Mouse (Mus musculus): Measurements from ENCODE around the gene Pknox2. TPM values are rescaled to one million over a fixed set of nuclear protein-coding genes. Genes with fewer than 3 reads are reported as not detected.

Pknox2 gene
- total RNA-seq, 2 experiments from 2014 or later, result 2.0 to 3.5 TPM

DNA sequence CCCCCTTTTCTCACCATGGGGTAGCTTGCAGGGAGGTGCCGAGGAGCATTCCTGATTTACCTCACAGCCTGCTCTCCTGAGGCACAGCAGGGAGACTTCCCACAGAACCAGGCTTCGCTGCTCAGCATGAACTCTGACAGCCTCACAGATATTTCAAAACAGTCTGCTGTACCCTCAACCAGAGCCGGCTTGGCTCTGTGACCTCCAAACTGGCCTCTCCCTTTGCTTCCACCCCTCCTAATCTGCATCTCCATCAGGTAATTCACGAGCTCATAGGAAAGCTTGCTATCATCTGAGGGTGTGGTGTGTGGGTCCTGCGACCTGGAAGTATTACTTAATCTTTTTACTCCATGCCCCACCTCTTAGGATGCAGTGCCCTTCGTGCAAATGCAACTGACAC, 142.5 kb downstream of the Pknox2 start:
- no peak for DNase-seq (ENCODE audit: low spot score in 2 of 2)

DNA sequence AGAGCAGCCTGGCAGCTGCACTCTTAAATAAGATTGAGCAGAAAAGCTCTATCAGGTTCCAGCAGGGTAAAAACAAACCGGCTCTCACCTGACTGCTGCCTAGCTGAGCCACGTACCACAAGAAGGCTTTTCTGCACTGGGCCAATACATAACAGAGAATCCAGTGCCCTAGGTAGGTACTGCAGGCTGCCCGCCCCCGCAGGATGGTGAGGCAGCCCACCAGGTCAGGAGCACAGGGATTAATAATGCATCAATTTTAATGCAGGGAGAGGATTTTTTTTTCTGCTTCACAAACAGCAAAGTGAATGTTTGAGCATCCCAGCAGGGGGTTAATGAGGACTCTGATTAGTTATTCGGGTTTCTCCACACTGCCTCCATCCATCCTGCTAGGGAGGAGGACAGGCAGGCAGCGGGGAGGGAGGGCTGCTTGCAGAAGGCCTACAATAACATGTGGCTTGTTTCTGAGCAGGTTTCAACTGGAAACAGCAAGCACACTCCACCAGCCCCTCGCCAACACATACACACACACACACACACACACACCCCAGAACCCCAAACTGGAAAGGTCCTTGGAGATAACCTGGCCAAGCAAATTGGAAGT, 145.2 kb downstream of the Pknox2 start:
- DNase-seq (ENCODE audit: low spot score in 2 of 2), result no peak

DNA sequence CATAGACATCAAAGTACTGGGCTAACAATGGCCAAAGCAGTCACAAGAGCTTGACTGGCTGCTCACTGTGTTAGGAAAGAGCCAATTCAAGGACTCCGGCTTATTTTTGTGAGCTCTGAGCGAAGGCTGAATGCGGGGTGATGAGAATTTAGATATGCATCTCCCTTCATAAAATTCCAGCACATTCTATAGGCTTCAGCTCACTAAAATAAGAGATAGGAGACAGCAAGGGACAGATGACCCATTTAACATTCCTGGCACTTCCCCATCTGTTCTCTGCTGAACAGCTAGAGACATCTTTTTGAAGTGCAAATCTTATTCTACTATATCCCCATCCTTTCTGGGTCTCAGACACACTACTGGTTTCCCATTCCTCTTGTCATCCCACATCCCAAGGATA, 147.8 kb downstream of the Pknox2 start:
- no peak for DNase-seq (ENCODE audit: low spot score in 2 of 2)

DNA sequence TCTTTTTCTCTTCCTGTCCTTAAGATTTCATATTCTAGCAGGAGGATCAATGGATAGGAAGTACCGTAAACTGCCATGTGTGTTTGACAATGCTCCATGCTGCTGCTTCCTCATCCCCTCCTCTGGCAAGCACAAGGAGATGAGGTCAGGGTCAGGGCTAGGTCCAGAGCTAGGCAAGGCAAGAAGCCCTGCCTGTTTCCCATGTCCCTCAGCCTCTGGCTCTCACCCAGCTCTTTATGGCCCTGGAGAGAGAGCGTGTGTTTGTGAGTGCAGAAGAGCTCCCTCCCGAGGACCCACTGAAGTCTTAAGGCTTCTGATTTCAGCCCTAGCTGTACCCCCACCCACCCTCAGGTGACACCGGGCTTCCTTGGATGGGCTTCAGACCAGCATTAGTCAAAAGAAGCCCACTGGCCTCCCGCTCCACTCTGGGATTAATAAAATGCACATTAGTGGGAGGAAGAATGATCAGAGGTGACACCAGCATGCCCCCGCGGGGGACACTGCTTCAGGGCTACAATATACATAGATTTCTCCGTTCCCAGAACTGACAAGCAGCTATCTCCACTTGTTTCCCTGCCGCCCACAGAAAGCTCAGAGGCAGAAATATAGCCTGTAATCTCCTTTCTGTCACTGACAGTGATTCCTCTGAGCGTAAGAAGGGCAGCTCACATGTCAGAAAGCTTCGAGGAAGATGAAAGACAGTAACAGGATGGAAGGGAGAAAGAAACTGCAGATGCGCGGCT, 156.4 kb downstream of the Pknox2 start:
- no peak for DNase-seq (ENCODE audit: low spot score in 2 of 2)

DNA sequence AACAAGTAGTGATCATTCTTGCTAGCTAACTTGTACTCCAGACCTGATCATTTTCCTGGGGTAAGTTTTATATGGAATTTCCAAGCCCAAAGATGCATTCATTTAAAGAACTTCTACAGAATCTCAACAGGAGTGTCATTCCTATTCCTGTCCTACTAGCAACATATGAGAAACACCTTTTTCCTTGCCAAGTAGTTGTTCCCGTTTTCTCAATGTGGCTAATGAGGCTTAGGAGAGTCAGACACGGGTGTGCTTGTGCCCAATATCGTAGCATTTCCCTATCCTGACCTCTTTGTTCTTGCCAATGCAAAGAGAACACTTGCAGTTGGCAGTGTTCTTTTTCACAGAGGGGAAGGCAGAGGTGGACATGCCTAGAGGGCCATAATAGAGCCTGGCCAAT, 157.2 kb downstream of the Pknox2 start:
- DNase-seq (ENCODE audit: low spot score in 2 of 2), result no peak

DNA sequence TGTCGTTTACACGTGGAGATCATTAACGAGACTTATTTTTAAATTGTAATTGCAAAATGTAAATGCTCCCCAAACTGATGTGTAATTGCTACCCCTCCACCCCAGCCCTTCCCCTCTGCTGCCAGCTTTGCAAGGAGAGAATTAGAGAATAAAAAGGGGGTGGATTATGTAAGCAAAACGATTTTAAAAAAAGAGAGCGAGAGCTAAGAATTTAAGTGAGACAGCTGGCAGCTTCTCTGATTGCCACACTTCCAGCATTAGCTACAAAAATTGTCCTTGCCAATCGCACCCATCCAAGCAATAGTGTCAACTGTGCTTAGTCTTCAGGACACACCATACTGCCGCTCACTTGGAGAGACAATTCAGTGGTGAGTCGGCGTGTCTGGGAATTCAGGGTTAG, 162.0 kb downstream of the Pknox2 start:
- no peak for DNase-seq (ENCODE audit: low spot score in 2 of 2)

DNA sequence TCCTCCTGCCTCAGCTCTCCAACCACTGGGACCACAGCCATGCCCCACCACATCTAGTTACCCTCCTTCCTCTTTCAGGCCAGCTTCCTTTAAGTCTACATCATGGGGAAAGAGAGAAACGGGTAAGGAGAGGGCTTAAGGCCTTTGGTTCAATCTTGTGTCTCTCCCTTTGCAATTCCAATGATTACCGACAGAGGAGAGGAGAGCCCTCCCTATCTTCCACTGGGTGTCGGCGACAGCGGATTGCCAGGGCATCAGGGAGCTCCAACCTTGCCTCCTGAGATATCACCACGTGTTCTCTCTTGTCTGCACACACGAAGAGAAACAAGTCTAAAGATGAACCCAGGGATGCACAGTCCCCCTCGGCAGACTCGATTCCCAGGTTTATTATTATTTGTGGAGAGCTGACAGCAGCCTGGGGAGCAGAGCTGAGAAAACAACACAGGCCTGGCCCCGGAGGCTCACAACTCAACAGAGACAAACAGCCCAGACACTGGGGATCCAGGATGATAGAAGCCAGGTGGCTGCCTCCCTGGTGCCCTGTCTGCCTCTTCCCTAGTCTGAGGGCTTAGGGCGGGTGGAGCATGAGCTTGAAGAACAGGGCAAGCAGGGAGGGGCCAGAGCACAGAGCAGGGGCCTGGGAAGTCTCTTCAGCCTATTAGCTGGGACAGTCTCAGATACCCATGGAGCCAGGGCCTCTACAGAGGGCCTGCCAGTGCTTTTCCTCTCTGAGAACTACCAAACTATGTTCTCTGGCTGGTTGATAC, 170.4 kb downstream of the Pknox2 start:
- no peak for DNase-seq (ENCODE audit: low spot score in 2 of 2)

DNA sequence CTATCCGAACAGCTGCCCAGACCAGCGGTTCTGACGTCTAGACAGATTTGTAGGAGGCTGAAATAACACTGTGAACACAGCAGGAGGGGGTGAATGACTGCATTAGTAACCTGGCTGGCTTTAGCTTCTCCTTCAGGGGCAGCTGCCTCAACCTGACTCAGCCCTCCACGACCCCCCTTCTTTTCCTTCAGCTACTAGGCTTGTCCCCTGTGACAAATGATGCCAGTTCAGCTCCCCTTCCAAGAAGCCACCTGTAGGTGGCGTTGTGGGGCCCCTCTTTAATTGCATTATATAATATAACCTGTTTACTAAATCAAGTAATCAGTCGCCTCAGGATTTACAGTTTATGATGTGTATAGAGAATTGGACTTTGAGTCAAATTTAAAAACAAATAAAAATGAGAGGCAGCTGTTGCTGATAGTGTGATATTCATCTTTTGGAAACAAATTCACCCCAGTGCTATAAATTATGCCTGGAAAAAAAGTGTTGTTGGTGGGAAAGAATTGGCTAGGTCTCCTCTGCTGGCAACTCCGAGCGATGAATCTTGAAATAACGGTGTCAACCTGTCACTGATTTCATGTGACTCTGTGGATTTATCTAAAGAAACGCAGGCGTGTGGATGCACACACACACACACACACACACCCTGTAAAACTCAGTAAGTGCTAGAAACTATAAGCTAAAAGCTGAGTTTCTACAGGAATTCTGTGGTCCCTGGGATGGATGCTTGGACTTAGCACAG, 173.6 kb downstream of the Pknox2 start:
- DNase-seq (ENCODE audit: low spot score in 2 of 2), result no peak

DNA sequence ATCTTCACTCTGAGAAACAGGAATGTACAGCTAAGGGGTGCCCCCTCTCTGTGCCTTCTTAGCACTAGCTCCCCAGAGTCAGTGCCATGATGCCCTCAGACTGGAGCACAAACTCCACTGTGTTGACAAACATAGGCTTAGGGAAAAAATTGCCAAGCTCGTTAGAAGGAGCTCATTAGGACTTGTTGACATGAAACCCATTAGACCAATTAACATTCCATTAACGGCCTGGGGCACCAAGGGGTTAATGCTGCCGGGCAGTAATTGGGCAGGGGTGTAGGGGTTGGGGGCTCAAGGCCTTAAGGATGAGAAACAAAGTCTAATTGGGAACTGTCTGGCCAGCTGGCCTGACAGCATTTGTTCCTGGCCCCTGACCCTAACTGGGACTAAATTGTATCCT, 175.1 kb downstream of the Pknox2 start:
- DNase-seq (ENCODE audit: low spot score in 2 of 2), result no peak

DNA sequence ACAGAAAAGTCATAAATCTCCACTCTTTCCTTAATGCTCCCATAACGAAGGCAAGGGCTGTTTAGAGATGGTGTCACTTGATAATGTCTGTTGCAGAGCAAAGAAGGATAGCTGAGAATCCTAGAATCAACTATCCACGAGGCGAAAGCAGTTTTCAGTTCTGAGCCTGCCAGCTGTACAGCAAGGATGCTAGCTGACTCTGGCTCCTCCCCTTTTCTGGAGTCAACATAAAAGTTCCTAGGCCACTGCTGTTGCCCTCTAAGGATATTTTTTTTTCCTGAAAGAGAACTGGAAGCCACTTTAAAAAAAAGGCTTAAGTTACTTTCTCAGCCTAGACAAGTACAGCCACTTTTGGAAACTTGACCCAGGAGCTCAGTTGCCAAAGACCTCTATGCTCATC, 176.1 kb downstream of the Pknox2 start:
- DNase-seq (ENCODE audit: low spot score in 2 of 2), result no peak

DNA sequence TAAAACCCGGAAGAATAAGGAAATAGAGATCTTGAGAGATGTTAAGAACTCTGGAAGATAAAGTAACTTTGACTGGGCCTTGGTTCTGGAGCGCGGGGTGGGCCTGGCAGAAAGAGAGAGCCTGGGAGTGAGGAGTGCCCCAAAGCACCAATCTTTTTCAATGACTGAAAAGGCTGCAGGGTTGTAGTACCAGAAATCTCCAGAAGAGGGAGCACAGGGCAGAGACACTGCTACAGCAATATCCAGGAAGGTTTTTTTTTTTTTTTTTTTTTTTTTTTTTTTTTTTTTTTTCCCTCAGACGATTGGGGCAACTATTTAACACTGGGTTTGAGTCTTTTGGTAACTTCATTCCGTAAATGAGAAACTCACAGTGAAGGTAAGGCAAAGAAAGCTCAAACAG, 176.6 kb downstream of the Pknox2 start:
- peak; percentile 70 to 77 for DNase-seq (ENCODE audit: low spot score in 2 of 2)

DNA sequence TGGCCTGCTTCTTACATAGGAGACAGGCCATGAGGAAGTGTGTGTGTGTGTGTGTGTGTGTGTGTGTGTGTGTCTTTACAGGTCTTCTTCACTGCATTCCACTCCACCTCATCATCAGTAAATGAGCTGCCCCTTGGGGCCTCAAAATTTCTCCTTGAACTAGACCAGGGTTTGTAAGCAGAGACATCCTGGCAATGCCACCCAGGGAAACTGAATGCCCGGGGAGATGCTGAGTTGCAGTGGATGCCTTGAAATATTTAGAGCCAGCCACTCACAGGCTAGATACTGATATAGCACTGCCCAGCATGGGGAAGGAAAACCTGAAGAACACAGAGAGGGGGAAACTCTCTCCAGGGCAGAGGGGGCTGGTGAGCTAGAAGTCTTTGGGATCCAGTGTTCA, 178.1 kb downstream of the Pknox2 start:
- DNase-seq (ENCODE audit: low spot score in 2 of 2), result no peak

DNA sequence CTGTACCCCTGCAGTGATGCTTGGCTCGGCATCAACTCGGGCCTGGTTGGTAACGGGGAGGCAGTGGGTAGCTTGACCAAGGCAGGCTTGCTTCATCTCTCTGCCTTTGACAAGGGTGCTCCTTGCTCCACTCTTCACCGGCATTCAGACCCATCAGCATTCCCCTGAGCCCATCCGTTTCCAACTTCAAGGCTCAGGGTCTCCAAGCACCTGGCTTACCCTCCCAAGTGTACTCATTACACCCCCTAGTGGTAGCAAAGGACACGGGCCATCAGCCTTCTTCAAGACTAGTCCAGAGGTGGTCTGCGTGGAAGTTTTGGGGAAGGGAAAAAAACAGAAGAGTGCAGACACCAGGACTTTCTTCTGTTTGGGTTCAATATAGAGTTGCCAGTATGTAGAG, 178.5 kb downstream of the Pknox2 start:
- DNase-seq (ENCODE audit: low spot score in 2 of 2), result peak in 1 of 2 experiments; percentile 22

DNA sequence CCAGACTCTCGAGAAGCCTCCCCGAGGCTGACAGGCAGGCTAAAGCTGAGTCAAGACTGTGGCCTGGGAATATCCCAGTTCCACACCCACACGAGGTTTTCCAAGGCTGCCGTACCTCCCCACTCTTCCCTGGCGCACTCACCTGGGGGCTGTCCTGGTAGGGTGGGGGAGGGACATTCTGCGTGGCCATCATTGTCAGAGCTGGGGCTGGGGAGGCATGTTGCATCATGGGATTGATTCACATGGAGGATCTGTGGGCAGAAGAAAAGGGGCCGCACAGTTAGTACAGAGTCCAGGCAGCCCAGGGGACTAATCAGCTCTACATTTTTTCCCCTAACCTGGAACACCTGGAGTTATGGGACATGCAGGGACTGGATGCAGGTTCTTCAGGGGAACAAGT, 179.0 kb downstream of the Pknox2 start:
- no peak for DNase-seq (ENCODE audit: low spot score in 2 of 2)

DNA sequence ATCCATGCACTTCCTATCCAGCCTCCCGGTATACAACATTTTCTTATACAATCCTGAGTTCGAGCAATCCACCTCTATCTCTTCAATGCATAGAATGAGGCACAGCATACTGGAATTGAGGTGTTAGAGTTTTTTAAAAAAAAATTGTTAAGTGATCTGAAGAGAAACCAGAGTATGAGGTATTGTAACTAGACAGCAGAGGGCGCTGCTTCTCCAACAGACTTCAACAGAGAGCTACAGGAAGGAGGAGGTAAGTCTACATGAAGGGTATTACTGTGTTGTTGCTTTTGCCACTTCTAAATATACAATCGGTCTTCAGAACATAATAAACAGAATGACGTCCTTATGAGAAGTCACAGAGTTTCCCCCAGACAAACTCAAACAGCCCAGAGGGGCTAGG, 181.5 kb downstream of the Pknox2 start:
- no peak for DNase-seq (ENCODE audit: low spot score in 2 of 2)

DNA sequence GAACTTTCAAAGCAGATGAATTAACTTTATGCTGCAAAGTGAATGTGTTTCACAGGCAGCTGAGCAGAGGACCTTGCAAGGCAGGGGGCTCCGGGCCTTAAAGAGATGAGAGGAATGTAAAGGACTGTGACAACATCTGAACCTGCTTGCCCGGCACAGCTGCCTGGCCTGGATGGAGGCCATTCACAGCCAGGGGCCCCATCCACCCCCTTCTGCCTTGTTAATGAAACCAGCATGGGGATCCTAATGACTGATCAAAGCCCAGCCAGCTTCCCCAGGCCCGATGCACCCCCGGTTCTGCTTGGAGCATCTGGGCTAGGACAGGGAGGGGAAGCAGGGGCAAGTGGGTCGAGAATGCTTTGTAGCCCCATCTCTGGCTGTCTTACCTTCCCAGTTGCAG, 183.0 kb downstream of the Pknox2 start:
- no peak for DNase-seq (ENCODE audit: low spot score in 2 of 2)

DNA sequence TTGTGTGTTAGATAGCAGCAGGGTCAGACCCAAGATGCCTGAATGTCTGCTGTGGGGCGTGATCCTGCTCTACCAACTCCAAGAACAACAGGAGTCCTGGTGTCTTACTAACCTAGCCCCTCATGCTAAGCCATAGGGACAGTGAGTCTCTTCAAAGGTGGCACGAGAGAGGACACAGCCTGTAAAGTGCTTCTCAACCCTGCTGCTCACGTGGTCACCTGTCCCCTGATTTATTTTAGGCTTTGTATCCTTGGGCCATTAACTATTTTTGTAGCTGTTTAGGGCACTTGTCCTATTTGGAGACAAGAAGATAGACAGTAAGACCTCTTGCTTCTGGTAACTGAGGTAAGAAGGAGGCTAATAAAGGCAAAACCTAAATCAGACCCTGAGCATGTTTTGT, 183.7 kb downstream of the Pknox2 start:
- no peak for DNase-seq (ENCODE audit: low spot score in 2 of 2)

DNA sequence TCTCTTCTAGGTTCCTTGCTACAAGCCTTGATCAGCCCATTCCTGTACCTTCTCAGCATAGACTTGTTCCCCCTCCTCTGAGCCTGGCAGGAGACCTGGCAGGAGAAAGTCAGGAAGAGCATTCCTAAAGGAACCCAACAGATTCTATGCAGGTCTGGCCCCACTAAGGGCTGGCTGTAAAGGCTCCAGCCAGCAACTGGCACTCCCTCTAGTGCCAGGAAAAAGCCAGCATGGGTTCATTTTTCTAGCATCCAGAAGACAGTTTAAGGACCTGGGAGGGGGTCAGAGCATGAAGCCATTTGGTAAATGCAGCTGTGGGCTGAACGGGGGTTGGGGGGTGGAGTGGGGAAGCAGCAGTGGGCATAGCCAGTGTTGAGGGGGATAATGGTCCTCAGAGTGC, 185.3 kb downstream of the Pknox2 start:
- no peak for DNase-seq (ENCODE audit: low spot score in 2 of 2)

DNA sequence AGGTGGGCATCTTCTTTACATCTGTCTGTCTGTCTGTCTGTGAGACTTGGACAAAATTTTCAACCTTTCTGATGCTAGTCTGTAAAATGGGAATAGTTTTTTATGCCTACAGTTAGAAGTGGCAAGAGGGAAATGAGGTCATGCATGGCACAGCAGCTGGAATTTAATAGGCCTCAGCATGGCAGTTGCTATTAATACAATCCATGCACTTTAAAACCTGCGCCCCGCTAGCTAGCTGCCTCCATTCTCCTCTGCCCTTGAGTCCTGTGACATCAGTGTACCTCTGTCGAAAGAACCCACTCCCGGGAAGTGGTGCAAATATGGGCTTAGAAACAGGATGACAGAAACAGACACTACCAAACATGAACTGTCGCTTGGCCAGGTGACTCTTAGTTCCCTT, 186.1 kb downstream of the Pknox2 start:
- DNase-seq (ENCODE audit: low spot score in 2 of 2), result no peak

DNA sequence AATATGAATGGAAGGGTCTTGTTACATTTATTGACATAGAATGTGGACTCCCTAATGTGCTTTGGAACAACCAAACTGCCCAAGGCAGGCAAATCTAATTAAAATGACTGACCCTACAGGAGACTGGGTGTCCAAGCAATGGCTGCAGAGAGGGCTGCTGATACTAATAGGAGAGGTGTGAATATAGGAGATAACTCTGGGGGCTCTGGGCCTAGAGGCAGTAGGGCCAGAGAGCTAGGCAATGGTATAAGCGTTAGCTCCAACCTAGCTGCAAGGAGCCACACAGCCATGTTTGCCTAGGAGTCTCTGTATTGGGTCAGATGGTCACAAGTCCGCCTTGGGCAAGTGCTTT, 196.1 kb downstream of the Pknox2 start:
- DNase-seq (ENCODE audit: low spot score in 2 of 2), result no peak

DNA sequence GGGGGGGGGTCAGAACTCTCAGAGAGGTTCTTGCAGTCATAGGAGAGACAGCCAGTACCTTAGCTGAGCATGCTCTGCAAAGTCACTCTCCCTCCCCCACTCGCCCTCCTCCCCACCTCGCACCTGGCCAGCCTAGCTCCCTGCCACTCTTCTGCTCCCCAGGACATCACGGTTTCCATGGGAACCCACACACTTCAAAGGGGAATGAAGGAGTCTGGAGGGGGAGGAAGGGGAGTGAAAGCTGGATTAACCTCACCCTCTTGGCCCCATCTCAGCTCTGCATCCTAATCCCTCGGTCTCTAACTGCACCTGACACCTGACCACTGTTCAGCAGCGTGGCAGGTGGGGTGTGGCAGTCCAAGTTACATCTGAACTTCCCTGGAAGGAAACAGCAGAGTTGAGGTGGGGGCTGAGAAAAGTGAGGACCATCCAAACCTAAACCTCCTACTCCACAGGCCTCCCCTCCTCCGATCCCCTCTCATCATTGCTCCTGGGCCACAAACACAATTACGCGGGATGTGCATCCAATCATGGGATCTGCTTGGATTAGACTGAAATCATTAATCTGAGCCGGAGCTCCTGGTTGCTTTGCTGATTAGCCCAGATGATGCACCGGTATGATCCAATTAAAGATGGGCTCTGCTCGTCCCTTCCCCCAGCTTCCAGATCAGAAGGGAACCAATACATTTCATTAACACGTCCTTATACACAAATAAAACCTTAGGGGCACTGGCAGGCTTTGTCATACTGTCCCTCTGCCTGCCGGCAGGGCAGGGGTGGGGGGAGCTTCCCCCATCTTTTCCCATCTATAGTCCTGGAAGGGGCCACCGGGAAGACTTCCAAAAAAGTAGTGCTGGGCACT, 196.7 kb downstream of the Pknox2 start:
- DNase-seq (ENCODE audit: low spot score in 2 of 2), result no peak
